Mouse (Mus musculus): ENCODE measurements around the gene Trak1. TPM values are rescaled to one million over a fixed set of nuclear protein-coding genes. Genes with fewer than 3 reads are reported as not detected.
A peak's percentile ranks its signal among the peaks of the same experiment; 100 is the strongest.

Gene Trak1
- 47.0 and 53.6 TPM in 2 replicates for polyA plus RNA-seq (2014; fragmentation: Nextera tagmentation; extraction: Ambion mirVana)

DNA sequence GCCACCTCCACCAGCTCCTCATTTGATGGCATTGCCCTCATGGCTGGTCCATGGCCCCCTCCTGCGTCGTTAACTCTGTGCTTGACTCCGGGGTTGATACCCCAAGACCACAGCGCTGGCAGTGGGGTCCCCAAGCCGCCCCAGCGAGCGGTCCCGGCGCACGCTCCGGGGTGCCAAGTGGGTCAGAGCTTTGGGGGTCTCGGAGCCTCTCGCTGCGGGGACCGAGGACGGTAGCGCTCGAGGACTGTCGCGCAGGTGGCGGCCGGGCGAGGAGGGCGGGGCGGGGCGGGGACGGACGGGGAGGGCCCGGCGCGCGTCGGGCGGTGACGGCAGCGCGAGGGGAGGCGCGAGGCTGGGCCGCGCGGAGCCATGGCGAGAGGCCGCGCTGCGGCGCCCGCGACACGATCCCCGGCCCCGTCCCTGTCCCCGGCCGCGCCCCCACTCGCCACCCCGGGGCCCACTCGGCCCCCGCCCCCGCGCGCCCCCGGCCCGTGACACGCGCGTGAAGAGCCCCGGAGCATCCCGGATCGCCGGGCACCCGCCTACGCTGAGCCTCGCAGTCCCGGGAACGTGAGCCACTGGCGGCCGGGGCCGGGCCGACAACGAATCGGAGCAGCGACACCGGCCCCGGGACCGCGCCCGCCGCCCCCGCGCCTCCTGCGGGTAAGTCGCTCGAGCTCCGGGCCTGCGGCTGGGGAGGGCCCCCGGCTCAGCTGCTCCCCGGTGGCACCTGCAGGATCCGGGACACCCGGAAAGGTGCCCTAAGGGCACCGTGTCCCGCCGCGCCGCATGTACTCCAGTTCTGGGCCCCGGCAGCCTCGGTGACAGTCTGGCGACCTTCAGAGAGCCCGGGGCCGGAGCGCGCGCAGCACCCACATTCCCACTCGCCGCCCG lies at the start of gene Trak1:
Gene Trak1 (plus strand): TSS at position 332 of the 894 bp plus-strand sequence.
- peak within 1 kb of the TSS; percentile 95 for H3K4me2 ChIP-seq (ENCODE audit: low read length)
- WGBS = under 1% methylated on average over 88 of the region's 116 CpGs
- no peaks in the 10 kb centered on the region for H3K9me3 ChIP-seq (ENCODE audit: control insufficient read depth, low read length)
- peaks cover 36% of the 10 kb centered on the region for H3K4me1 ChIP-seq (ENCODE audit: control insufficient read depth, insufficient read depth, low read length)
- H3K27ac ChIP-seq (replicated peaks; ENCODE audit: low read depth, low read length) = peak within 1 kb of the TSS; percentile 72
- DNase-seq (peak; percentile 86), ATAC-seq (ENCODE audit: low FRiP score, low TSS enrichment) (peak; percentile 81)
- H3K4me3 ChIP-seq (replicated peaks; ENCODE audit: low read depth, low read length) = peak within 1 kb of the TSS; percentile 85
- H3K36me3 ChIP-seq (ENCODE audit: control insufficient read depth, insufficient read depth, low read length) = no peaks in the 10 kb centered on the region
- H3K27me3 ChIP-seq (ENCODE audit: control insufficient read depth, insufficient read depth, low read length) = no peaks in the 10 kb centered on the region
- H3K9ac ChIP-seq (replicated peaks; ENCODE audit: low read length) = peak within 1 kb of the TSS; percentile 90

DNA sequence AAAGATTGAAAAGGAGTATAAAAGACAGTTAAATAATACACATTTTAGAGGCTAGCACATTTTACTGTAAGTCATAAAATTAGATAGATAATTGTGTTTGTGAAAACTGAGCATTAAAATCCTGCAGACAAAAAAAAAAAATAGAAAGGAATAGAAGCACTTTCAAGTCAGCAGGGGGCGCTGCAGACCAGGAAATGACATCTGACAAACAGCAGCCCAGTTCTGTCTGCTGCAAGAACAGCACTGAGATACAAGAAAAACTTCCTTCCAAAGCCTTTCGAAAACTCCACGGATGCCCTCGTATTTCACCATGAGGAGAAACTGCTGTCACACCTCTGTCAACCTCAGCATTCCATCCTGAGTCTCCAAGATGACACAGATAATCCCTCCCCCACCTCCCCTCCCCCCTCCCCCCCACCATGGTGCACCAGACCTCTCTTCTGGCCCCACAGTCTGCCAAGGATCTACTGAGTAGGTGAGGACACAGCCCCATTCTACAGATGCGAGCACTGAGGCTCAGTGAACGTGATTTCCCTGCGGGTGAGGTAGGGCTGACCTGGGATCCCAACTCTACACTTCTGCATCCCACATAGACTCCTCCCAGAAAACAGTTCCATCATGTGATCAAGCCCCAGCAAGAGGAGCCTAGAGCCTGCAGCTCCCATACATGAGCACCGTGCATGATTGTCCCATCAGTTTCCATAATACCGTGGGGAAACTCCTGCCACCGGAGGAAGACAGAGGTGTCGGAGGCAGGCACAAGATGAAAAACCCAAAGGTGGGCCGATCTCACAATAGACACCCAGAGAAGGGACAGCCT lies 49.1 kb upstream of the Trak1 start:
- H3K9ac ChIP-seq (replicated peaks; ENCODE audit: low read length) = no peak overlapping the region
- no peak overlapping the region for H3K4me3 ChIP-seq (replicated peaks; ENCODE audit: low read depth, low read length)
- no peaks in the 10 kb centered on the region for H3K4me1 ChIP-seq (ENCODE audit: control insufficient read depth, insufficient read depth, low read length)
- no peak overlapping the region for H3K27ac ChIP-seq (replicated peaks; ENCODE audit: low read depth, low read length)
- no peak for ATAC-seq (ENCODE audit: low FRiP score, low TSS enrichment)
- 73% methylated on average over 12 of the region's 12 CpGs for WGBS
- no peaks in the 10 kb centered on the region for H3K36me3 ChIP-seq (ENCODE audit: control insufficient read depth, insufficient read depth, low read length)
- no peaks in the 10 kb centered on the region for H3K9me3 ChIP-seq (ENCODE audit: control insufficient read depth, low read length)
- H3K27me3 ChIP-seq (ENCODE audit: control insufficient read depth, insufficient read depth, low read length) = no peaks in the 10 kb centered on the region
- peak; percentile 93 for DNase-seq
- no peak overlapping the region for H3K4me2 ChIP-seq (ENCODE audit: low read length)

DNA sequence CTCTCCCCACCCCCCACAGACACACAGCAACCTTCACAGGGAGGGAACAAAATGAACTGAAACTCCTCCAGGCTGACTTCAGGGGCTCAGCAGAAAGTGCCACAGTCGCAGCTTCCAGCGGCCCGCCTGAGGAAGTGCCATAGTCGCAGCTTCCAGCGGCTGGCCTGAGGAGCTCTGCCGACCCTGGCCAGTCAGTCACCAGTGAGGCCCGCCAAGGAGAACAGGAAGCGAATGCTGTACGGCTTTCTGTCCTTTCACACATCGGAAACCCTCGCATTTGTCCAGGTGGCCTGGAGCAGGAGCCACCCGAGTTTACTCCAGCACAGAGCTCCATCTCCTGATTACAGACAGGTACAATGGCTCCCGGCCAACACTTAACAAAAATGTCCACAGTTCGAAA lies 47.5 kb upstream of the Trak1 start:
- DNase-seq (no peak), ATAC-seq (ENCODE audit: low FRiP score, low TSS enrichment) (no peak)
- Histone ChIP-seq H3K9ac (replicated peaks; ENCODE audit: low read length) (no peak overlapping the region; the same call in 1 of the 2 replicates), H3K27ac (replicated peaks; ENCODE audit: low read depth, low read length) (no peak overlapping the region), H3K9me3 (ENCODE audit: control insufficient read depth, low read length) (no peaks in the 10 kb centered on the region), H3K4me2 (ENCODE audit: low read length) (no peak overlapping the region), H3K4me3 (replicated peaks; ENCODE audit: low read depth, low read length) (no peak overlapping the region), H3K27me3 (ENCODE audit: control insufficient read depth, insufficient read depth, low read length) (no peaks in the 10 kb centered on the region), H3K36me3 (ENCODE audit: control insufficient read depth, insufficient read depth, low read length) (no peaks in the 10 kb centered on the region), H3K4me1 (ENCODE audit: control insufficient read depth, insufficient read depth, low read length) (no peaks in the 10 kb centered on the region)
- WGBS = 70% methylated on average over 14 of the region's 14 CpGs

GRCm38 (mm10) chr9:121250854-121251253 lies 46.4 kb upstream of the Trak1 start:
- DNase-seq (no peak), ATAC-seq (ENCODE audit: low FRiP score, low TSS enrichment) (no peak)
- Histone ChIP-seq H3K4me2 (ENCODE audit: low read length) (no peak overlapping the region), H3K36me3 (ENCODE audit: control insufficient read depth, insufficient read depth, low read length) (no peaks in the 10 kb centered on the region), H3K4me3 (replicated peaks; ENCODE audit: low read depth, low read length) (no peak overlapping the region), H3K27ac (replicated peaks; ENCODE audit: low read depth, low read length) (no peak overlapping the region), H3K9ac (replicated peaks; ENCODE audit: low read length) (no peak overlapping the region), H3K27me3 (ENCODE audit: control insufficient read depth, insufficient read depth, low read length) (no peaks in the 10 kb centered on the region), H3K4me1 (ENCODE audit: control insufficient read depth, insufficient read depth, low read length) (no peaks in the 10 kb centered on the region), H3K9me3 (ENCODE audit: control insufficient read depth, low read length) (no peaks in the 10 kb centered on the region)
- 92% methylated on average over 11 of the region's 11 CpGs for WGBS

DNA sequence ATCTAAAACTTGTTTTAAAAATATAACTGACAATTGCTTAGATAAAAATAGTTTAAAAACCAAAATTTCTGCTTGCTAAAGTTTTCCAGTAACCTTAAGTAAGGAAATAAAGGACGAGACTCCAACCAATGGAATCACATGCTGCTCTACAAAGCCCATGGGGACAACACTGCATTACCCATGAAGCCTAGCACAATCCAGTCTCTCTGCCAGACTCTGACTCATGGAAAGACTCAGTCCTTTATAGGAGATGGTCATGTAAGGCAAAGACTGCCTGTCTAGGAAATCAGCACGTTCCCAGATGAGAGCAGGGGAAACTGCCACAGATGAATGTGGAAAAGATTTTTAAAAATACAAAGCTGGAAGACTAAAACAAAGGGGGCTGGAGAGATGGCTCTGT lies 43.3 kb upstream of the Trak1 start:
- Histone ChIP-seq H3K27ac (replicated peaks; ENCODE audit: low read depth, low read length) (no peak overlapping the region), H3K4me1 (ENCODE audit: control insufficient read depth, insufficient read depth, low read length) (no peaks in the 10 kb centered on the region), H3K4me3 (replicated peaks; ENCODE audit: low read depth, low read length) (no peak overlapping the region), H3K9ac (replicated peaks; ENCODE audit: low read length) (no peak overlapping the region), H3K9me3 (ENCODE audit: control insufficient read depth, low read length) (no peaks in the 10 kb centered on the region), H3K27me3 (ENCODE audit: control insufficient read depth, insufficient read depth, low read length) (no peaks in the 10 kb centered on the region), H3K36me3 (ENCODE audit: control insufficient read depth, insufficient read depth, low read length) (no peaks in the 10 kb centered on the region), H3K4me2 (ENCODE audit: low read length) (no peak overlapping the region)
- no peak for DNase-seq
- ATAC-seq (ENCODE audit: low FRiP score, low TSS enrichment) = no peak
- WGBS = 89% methylated on average over 2 of the region's 2 CpGs

DNA sequence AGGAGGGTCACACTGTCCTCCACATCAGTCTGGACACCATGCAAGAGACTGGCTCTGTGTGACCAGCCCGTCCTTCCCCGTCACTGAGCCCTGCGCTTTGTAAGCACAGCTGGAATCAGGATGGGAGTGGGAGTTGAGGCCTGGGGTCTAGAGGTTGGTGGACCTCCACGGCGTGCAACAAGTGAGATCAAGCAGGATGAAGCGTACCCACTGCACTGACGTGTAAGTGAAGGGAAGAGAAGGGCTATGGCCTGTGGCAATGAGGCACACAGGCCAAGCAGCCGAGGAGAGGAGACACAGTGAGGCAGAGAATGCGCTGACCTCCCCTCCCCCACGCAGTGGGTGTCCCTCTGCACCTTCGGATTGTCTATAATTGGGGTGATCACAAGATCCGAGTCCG lies 42.5 kb upstream of the Trak1 start:
- WGBS = 94% methylated on average over 13 of the region's 13 CpGs
- H3K27me3 ChIP-seq (ENCODE audit: control insufficient read depth, insufficient read depth, low read length) = no peaks in the 10 kb centered on the region
- no peak overlapping the region for H3K27ac ChIP-seq (replicated peaks; ENCODE audit: low read depth, low read length)
- no peaks in the 10 kb centered on the region for H3K9me3 ChIP-seq (ENCODE audit: control insufficient read depth, low read length)
- H3K9ac ChIP-seq (replicated peaks; ENCODE audit: low read length) = no peak overlapping the region
- no peaks in the 10 kb centered on the region for H3K36me3 ChIP-seq (ENCODE audit: control insufficient read depth, insufficient read depth, low read length)
- no peaks in the 10 kb centered on the region for H3K4me1 ChIP-seq (ENCODE audit: control insufficient read depth, insufficient read depth, low read length)
- no peak overlapping the region for H3K4me2 ChIP-seq (ENCODE audit: low read length)
- no peak overlapping the region for H3K4me3 ChIP-seq (replicated peaks; ENCODE audit: low read depth, low read length)
- DNase-seq (no peak), ATAC-seq (ENCODE audit: low FRiP score, low TSS enrichment) (no peak)

- Histone ChIP-seq H3K4me1 (ENCODE audit: control insufficient read depth, insufficient read depth, low read length) (no peaks in the 10 kb centered on the region), H3K4me2 (ENCODE audit: low read length) (no peak overlapping the region), H3K4me3 (replicated peaks; ENCODE audit: low read depth, low read length) (no peak overlapping the region), H3K27ac (replicated peaks; ENCODE audit: low read depth, low read length) (no peak overlapping the region), H3K9me3 (ENCODE audit: control insufficient read depth, low read length) (no peaks in the 10 kb centered on the region), H3K9ac (replicated peaks; ENCODE audit: low read length) (no peak overlapping the region), H3K36me3 (ENCODE audit: control insufficient read depth, insufficient read depth, low read length) (0 out of 2 replicates have a peak, but pooled peaks cover 3% of the 10 kb centered on the region), H3K27me3 (ENCODE audit: control insufficient read depth, insufficient read depth, low read length) (no peaks in the 10 kb centered on the region)
- DNase-seq (no peak), ATAC-seq (ENCODE audit: low FRiP score, low TSS enrichment) (no peak)
- 85% methylated on average over 9 of the region's 9 CpGs for WGBS
These were observed 40.2 kb upstream of the Trak1 start for GRCm38 (mm10) chr9:121257106-121257505.

GRCm38 (mm10) chr9:121265307-121265706 lies 32.0 kb upstream of the Trak1 start:
- H3K4me2 ChIP-seq (ENCODE audit: low read length) = no peak overlapping the region
- no peak for DNase-seq
- H3K4me1 ChIP-seq (ENCODE audit: control insufficient read depth, insufficient read depth, low read length) = no peaks in the 10 kb centered on the region
- H3K4me3 ChIP-seq (replicated peaks; ENCODE audit: low read depth, low read length) = no peak overlapping the region
- no peak overlapping the region for H3K27ac ChIP-seq (replicated peaks; ENCODE audit: low read depth, low read length)
- H3K9me3 ChIP-seq (ENCODE audit: control insufficient read depth, low read length) = no peaks in the 10 kb centered on the region
- WGBS = 87% methylated on average over 10 of the region's 10 CpGs
- H3K27me3 ChIP-seq (ENCODE audit: control insufficient read depth, insufficient read depth, low read length) = no peaks in the 10 kb centered on the region
- H3K9ac ChIP-seq (replicated peaks; ENCODE audit: low read length) = no peak overlapping the region
- ATAC-seq (ENCODE audit: low FRiP score, low TSS enrichment) = no peak
- H3K36me3 ChIP-seq (ENCODE audit: control insufficient read depth, insufficient read depth, low read length) = 0 out of 2 replicates have a peak, but pooled peaks cover 3% of the 10 kb centered on the region
